Mouse (Mus musculus) liver, postnatal 0 days (tissue): ENCODE measurements around the gene Col4a1.

ENCODE experiments used
- CTCF ChIP-seq: sonication (generic); IDR thresholded peaks from 2 replicates; pipeline ENCODE4 v1.5.1; 2016; ENCODE audit warnings: antibody characterized with exemption, low read depth
- EP300 ChIP-seq: IDR thresholded peaks from 2 replicates; pipeline ENCODE4 v1.6.1; 2016; ENCODE audit warnings: antibody characterized with exemption, low read depth, mild to moderate bottlenecking

GRCm38 (mm10) chr8:11308570-11308998 lies 4.0 kb downstream of the Col4a1 start:
- no peak for TF ChIP-seq CTCF
- no peak for TF ChIP-seq EP300
